Mouse (Mus musculus) kidney, adult 8-10 months (tissue): ENCODE measurements around the gene AC134908.4.

Experiments used
- DNase-seq, 2 experiments: peaks; one replicate each; pipeline ENCODE4 v3.0.0; 2022

The AC134908.4 gene

DNA sequence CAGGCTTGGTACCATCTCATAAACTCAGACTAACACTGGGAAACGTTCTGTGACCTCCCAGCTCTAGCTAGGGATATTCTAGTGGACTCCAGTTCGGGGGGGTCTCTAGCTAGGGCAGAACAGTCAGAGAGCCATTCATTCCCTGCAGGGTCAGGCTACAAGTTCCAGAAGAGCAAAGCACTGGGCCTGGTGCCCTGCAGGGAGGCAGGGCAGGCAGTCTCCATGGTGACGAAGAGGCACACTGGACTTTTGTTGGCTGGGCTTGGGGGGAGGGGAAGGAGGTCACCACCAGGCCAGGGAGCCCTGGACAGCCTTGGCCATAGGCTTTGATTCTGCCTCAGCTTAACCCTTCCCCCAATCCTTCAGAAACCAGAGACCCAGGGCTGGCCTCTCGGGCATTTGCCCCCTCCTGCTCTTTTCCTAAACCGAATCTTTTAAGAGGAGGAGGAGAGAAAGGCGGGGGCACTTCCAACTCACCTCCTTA, at the start of gene AC134908.4:
TSS of gene AC134908.4 (minus strand) at position 51 of the 484 bp plus-strand sequence.
- peak; percentile 67 to 79 for DNase-seq

DNA sequence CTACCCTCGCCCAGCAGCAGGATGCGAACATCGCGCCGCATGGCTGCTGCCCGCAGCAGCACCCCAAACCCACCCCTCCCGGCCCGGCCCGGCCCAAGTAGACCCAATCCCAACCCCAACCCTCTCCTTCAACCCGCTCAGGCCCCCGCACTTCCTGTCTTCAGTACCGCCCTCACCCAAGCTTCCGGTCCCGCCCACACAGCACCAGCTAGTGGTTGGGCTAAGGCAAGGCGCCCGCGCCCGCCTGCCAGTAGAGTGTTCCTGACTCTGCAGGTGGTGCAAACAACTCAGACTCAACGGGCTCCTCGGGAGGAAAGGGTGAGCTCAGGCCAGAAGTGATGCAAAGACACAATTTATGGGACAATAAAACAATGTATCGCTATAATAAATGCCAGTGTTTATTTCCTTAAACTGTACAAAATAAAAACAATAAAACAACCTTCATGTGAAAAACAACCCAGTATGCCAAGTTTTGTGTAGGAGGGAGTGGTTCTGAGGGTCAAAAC, 49.0 kb upstream of the AC134908.4 start, which contains the start of gene Rhot2:
TSS of gene Rhot2 (minus strand) at position 456 of the 506 bp plus-strand sequence.
- DNase-seq: peak; percentile 95 to 96

DNA sequence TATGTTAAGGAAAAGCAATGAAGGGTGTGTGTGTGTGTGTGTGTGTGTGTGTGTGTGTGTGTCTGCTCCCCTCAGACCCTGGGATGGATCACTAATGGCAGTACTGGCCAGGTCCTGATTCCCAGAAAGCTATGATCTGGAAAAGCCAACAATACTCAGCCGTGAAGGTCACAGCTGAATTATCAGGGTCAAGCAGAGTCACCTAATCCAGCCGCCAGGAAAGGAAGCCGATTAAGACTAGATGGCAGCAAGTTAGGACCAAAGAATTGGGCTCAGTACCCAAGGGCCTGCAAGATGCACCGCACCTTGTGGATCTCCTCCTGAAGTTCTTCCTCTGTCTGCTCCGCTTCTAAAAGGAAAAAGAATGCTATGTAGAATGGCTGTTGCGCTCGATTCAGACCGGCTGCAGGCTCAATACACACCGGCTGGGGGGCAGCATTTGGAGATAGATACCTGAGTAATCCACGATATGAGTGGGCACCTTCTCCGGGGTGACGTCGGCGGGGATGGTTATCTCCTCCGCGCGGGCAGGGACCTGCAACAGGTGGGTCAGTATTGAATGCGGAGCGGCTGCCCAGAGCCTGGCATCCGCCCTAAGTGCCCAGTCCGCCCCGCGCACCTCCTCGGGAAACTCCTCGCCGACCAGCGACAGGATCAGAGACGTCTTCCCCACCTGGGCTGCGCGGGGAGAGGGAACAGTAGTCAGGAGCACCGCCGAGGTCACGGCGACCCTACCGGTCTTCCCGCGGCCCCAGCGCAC, 48.4 kb upstream of the AC134908.4 start:
- peak in 1 of 2 experiments; percentile 35 for DNase-seq

DNA sequence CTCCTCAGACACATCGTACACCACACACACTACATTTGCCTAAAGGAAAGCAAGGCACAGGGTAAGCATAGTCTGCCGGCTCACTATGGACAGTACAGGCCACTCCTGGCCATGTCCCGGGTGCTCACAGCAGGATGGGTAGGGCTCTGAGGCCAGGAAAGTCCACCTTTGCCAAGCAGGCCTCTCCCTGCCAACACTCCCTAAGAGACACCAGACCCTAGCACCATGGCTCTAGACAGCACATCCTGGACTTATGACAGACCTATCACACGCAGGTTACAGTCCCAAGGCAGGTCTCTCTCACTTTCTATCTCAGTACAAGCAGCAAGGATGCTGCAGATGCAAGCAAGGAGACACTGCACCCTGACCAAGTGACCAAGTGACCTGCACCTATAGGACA, 47.7 kb upstream of the AC134908.4 start:
- no peak for DNase-seq

DNA sequence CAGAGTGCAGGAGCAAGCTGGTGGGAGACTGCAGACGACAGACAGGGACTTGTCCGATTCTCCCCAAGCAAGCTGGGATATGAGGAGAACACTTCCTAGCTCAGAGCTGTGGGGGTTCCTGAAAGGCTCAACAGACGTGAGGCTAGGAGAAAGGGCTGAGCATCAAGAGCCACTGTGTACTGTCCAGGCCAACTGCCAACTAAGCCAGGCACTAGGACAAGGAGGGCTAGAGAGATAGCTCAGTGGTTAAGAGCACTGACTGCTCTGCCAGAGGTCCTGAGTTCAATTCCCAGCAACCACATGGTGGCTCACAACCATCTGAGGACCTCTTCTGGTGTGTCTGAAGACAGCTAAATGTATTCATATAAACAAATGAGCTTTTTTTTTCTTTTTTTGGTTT, 47.0 kb upstream of the AC134908.4 start:
- DNase-seq: no peak

DNA sequence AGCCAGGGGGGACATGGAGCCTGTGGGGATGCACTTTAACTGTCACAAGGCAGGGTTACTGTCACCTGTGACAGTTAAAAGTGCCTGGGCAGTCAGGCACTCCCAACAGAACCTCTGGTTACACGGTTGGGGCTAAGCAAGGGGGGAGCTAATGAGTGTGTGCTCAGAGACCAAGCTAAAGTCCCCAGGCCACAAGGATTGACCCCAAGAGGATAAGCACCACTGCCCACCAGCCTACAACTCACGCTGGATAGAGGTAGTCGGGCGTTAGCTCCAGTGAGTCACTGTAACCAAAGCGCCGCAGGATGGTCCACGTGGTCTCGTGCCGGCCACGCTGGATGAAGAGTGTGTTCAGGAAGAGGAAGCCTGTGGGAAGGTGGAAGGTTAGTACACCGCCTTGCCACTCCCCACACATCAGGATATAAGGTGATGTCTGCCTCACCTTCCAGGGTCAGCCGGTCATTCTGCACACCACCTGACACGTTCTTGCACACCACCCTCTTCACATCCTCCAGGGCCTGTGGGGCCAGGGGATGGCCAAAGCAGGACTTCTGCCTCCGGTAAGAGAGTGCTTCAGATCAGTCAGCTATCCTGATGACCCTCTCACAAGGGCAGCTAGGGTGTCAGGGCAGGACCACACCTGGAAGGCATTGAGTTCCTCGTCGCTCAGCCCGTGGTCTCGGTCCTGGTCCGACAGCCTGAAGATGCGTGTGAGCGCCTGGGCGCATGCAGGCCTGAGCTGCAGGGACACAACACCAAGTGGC, 45.8 kb upstream of the AC134908.4 start, which contains the start of gene Gm20683:
TSS of gene Gm20683 (minus strand) at position 647 of the 764 bp plus-strand sequence.
- DNase-seq: no peak

DNA sequence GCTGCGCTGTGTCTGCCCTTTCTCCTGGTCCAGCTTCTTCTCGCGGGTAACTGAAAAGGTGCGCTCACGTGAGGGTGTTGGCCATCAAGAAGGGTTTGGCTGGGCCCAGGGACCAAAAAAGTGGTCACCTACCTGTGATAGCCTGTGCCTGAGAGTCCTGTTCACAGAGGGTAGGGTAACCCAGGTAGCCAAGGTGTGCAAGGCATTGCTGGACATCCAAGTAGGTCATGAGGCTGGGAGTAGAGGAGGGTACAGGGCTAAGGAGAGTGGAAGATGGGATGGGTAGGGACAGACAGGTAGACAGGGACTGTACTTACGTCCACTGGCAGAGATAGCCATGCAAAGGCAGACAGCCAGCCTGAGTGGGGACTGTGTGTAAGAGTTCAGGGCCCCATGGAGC, 45.1 kb upstream of the AC134908.4 start:
- no peak for DNase-seq

DNA sequence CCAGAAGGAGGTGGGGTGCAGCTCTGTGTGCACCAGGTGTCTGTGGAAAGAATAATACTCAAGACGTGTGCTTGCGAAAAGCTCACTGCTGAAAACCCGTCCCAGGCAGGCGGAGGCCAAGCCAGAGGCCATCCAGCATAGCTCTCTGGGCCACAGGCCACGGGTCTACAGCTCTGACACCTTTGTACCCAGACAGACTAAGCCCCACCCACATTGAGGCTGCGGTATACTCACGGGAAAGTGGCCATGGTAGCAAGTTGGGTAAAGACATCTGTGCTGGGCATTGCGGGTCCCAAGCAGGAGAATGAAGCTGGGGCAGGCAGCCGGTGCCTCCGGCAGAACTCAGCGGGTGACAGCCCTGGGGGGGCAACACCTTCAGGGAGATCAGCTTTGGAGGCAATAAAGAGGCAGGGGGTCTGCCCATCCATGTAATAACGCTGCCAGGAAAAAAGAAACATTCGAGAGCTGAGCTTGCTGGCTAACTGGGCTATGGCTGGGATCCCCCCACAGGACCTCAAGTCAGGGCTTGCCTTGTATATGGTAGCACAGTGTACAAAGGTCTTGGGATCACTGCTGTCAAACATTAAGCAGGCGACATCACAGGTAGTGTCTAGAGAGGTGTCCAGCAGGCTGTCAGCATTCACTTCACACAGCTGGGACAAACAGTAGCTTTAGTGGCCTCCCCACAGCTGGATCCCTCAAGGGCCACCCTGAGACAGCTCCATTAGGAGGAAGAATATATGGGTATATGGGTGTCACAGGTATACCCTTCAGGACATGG, 44.2 kb upstream of the AC134908.4 start:
- peak; percentile 69 to 70 for DNase-seq

DNA sequence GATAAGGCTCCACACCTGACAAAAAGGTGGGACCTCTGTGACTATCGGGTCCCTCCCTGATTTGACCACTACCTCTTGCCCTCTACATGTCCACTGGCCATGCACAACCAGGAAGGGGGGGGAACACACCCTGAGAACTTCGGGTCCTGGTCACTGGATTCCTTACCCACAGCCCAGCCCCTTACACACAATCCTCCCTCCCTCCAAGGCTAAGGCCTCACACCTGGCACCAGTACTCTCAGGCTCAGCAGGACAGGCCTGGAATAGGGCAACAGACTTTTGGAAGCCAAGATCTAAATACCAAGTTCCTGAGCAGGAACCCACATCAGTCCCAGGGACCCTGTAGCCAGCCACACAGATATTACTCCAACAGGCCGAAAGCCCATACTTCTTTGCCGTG, 43.4 kb upstream of the AC134908.4 start:
- no peak for DNase-seq

DNA sequence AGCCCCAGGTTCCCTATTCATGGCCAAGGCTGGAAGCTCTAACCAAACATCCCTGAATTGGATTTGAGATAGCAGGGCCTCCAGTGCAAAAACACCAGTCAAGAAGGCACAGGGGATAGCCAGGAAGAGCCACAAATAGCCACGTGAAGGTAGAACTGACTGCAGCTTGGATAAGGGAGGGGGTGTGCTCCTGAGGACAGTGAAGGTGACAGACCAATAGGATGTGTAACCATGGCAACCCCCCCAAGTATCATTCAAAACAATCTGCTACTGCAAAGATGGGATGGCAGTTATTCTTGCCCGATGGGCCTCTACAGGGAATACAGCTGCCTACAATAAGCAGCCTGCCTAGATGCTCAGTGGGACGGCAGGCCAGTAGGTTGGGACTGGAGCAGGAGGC, 42.1 kb upstream of the AC134908.4 start:
- no peak for DNase-seq

DNA sequence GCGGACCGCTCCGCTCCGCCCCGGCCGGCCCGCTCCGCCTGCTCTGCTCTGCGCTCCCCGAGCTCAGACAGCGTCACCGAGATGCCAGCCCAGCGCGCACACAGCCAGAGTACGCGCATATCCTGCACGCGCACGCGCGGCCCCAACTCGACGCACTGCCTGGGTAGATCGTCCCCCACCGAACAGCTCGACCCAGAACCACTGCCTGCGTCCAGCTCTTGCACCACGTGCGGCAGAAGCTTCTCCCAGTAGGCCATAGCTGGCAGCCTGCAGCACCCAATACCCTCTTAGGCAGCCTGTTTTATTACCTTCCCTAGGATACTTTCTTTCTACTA, 41.6 kb upstream of the AC134908.4 start, which contains the start of gene Rhbdl1:
TSS of gene Rhbdl1 (minus strand) at position 220 of the 335 bp plus-strand sequence.
- DNase-seq: peak; percentile 65 to 72

DNA sequence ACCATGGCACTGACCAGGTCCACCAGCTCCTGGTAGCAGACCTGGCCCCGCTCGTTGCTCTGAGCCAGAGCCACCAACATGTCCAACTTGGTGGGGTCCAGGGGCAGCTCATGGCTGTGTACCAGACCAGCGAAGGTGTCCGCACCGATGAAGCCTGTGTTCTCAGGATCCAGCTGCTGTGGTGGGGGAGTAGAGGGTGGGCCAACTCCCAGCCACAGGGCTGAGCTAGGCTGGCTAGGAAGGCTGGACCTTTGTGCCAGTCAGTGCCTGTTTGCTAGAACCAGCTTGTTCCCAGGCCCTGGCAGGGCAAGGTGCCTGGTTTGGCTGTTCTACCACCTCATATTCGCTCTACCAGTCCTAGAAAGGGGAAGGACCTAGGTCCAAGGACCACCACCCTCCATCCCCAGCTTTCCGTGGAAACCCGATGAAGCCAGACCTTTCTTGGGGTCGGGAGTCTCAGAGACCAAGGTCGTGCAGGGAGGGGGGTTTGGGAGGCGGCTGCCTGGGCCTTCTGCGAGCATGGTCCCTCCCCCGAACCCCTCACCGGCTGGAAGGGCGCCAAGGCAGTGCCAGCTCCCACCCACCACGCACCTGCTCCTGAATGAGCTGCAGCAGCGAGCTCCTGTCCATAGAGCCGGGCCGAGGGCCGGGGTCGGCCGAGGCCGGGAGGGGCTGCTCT, 41.1 kb upstream of the AC134908.4 start:
- DNase-seq: peak in 1 of 2 experiments; percentile 52

DNA sequence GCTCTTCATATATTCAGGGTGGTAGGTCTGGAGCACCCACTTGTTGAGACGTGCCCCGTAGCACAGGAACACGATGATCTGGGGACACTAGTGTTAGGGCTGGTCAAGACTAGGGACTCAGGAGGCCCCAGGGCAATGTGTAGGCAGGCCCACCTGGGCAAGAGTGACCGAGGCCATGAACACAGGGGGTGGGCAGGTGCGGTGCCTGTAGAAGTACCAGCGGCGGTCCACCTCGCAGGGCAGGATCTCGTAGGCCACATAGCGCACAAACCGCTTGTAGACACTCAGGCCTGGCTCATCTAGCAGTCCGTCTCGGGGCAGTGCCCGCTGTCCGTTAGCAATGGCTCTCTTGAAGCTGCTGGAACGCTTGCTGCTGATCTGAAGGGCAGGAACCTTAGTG, 40.4 kb upstream of the AC134908.4 start:
- DNase-seq: no peak

DNA sequence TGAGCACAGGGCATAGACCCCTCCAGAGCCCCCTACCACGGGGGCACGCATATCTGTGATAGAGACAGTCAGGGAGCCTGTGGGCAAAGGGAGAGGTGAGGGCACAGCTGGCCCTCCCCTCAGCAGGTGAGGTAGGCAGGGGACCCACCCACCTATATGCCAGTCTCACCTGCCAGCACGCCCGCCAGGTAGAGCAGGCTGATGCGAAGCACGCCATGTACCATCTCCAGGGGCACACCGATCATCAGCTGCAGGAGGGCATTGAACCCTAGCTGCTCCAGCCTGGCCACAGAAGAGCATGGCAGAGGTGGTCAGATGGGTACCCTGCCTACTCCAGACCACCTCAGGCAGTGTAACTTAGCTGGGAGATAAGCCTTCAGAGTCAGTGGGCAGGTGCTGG, 39.8 kb upstream of the AC134908.4 start:
- no peak for DNase-seq

DNA sequence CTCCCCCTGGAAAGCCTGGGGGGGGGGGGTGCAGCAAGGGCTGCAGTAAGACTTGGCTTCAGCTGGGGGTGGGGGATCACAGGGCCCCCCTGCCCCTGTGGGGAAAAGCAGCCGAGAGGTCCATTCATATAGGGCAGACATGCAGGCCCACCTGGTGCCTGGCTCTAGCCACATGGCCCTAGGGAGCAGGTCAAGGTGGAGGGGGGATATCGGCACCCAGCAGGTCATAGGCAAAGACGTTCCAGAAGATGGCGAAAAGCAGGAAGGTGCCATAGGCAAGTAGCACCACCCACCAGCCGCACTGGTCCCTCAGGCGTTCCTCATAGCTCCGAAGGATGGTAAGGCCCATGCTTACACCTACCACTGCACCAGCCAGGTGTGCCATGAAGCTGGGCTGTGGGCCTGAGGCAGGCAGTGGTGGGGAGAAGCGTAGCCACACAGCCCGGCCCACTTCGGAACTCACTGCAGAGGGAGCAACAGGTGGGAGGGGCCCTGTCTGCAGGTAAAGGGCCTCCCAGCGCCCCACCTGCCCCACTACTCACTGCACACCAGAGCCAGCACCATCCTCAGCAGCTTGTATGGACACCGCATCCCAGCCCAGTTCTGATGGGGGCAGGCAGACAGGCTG, 39.2 kb upstream of the AC134908.4 start:
- DNase-seq: no peak

DNA sequence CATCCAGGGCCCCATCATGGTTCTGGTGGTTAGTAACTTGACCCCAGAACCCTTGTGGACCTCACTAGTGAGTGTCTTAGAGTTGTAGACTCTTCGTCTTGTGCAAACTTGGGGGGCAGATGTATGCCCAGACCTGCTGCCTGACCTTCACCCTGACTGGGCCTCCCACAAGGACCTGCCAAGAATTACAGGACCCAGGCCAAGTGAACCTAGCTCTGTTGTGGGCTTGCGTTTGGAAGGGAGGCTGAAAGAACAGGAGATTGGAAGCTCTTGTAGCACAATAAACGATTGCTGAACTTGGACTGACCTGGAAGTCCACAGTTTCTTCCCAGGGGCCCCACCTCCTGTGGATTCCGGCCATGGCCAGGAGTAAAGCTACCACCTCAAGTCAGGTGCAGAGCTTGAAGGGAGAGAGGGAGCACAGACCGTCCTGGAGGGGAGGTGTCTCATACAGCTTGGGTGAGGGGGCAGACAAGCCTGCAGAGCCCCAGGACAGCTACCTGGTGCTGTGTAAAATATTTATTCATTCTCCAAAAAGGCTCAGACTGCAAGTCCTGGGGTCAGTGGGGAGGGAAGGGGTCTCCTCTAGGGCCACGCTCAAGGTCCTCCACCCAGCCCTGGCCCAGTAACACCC, 38.6 kb upstream of the AC134908.4 start:
- peak; percentile 80 to 88 for DNase-seq

DNA sequence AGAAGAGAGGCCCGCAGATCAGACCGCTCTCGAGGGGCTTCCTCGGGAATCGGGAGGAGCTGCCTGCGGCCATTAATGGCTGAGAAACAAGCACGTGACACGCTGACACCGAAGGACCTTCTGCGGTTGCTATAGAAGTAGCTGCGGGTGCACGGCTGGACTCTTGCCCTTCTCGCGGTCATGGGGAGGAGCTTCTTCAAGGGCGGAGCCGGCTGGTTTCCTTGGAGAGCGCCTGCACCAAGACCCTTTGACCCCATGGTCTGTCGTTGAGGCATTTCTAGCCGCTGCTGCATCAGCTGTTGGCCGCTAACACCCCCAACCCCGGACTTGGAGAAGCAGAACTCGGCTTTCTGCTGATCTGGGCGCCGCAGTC, 37.8 kb upstream of the AC134908.4 start, which contains the start of gene Stub1:
TSS of gene Stub1 (minus strand) at position 114 of the 373 bp plus-strand sequence.
- peak; percentile 97 to 98 for DNase-seq

DNA sequence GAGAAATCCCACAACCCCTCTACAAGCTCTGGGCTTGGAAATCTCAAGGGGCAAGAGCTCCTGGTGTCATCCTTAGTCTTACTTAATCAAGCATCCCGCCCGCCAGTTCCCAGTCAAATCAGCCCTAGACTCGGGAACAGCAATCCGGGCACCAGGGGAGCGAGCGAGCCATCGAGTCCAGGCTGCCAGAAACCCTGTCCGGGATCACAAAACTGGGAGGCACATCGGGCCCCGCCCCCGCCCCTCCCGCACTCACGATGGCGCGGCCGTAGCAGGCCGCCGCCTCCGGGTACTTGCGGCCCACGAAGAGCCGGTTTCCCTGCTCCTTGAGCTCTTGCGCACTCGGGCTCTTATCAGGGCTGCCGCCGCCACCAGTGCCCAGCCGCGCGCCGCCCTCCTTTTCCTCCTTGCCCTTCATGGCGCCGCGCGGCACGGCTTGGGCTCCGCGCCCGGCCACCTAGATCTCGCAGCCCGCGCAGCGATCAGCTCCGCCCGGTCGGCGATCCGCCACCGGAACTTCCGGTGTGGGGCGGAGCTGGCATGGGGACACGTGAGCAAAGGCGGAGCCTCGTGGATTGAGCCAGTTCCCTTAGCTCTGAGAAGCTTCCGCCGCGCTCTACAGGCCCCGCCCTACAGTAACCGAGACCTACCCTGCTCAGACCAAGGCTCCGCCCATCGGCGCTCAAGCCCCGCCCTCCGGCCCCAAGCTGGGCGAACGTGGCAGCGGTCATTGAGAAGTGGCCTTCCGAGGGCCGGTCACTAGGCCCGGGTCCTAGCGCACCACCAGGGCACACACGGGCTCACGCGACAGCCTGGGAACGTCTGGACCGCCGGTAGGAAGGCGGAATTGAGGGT, 37.2 kb upstream of the AC134908.4 start:
- DNase-seq: peak; percentile 100

DNA sequence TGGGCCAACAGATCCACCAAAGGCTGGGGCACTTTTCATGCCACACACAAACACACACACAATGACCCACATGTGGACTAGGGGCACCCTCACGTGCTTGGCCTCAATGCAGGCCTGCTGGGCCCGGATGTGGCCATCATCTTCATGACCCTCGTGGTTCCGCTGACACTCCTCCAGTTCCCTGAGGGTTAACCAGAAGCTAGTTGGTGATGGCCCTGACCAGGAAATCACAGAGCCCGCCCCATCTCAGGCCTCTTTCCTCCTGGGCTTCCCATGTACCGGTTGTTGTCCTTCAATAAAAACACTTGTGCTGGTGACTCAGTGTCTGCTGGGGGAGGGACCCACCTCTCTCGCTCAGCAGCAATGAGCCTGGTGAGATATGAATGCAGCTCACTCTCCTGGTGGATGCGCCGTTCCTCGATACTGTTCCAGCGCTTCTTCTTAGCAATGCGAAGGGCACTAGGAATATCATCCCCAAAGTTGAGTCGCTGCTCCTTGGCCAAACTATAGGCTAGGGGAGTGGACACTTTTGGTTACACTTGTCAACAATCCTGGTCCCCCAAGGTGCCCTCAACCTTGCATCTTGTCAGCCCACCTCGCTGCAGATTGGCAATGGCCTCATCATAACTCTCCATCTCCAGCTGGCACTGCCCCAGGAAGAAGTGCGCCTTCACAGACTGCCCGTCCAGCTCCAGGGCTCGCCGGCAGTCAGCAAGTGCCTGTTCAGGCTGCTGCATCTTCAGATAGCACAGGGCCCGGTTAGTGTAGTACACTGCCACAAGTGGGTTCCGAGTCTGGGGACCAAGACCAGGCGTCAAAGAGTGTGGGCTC, 36.2 kb upstream of the AC134908.4 start:
- peak; percentile 41 to 49 for DNase-seq
